Mouse (Mus musculus) liver, embryonic 14.5 days (tissue): ENCODE measurements at regions not wholly inside any gene's neighbourhood (a gene's known extent, or its start where the extent isn't known, plus 50 kb on each side); places are given as distances from the start of the nearest gene placed in this dataset.

Experiments used
- CTCF ChIP-seq: IDR thresholded peaks from 2 replicates; pipeline ENCODE4 v1.5.1; 2016; ENCODE audit warnings: antibody characterized with exemption, low read depth, control low read depth
- EP300 ChIP-seq: IDR thresholded peaks from 2 replicates; pipeline ENCODE4 v1.6.1; 2016; ENCODE audit warnings: antibody characterized with exemption, low read depth

DNA sequence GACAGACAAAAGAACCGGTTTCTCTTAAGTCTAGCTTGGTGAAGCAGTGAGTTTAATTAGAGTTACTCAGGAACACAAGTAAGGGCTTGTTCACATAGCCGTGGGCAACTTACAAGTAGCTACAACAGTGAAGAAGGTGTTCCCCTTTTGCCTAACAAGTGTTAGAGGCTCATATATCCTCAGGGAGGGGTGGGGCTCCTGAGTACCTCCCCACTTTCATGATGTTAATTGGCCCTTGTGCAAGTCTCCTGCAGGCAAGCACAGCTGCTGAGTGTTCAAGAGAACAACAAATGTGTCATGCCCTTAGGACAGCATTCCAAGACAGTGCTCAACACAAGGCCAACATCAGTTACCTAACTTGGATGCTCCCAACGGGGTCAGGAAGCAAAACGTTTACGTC lies 83.4 kb upstream of the Mylip start:
- TF ChIP-seq CTCF (no peak), EP300 (no peak)
